Mouse (Mus musculus) gastrocnemius, adult 8-10 months (tissue): ENCODE results near the gene Lamc3. TPM values are rescaled to one million over a fixed set of nuclear protein-coding genes. Genes with fewer than 3 reads are reported as not detected.
A peak's percentile ranks its signal among the peaks of the same experiment; 100 is the strongest.

Experiments used
- DNase-seq, 2 experiments: peaks; one replicate each; pipeline ENCODE4 v3.0.0; 2022; ENCODE audit warnings: low spot score in 2 of 2
- total RNA-seq, 4 experiments: library from RNA; stranded (reverse); gene quantifications; 2 replicates each; pipeline ENCODE4 v1.2.4; 2022

Gene Lamc3
- total RNA-seq, 4 experiments from 2014 or later, result 0.07 to 0.67 (median 0.30) TPM

GRCm38 (mm10) chr2:31974141-31974808 is 87.2 kb downstream of the Lamc3 start, which contains the start of gene Nup214:
TSS of gene Nup214 (plus strand) at chr2:31974436.
- DNase-seq, result peak; percentile 97 to 98

DNA sequence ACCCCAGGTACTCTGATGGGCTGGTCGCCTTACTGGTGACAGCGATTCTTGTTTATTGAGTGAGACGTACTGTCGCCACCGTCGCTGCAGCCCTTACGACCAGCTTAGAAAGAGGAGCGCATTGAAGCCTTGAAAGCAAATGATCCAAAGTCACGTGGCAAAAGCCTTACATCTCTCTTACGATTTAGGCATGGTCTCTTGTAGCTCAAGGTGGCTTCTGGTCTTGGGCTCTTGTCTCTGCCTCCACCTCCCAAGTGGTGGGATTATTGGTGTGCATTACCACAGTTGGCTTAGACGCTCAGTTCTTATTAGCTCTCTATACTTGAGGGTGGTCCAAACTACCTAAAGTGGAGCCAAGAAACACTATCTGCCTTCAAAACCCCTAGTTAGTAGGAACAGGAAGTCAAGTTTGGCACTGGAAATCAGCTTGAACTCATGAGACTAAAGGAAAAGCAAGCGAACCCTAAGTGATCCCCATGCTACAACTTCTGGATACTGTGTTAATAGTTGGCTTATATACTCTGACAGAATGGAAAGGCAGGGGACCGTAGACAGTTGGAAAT is 87.8 kb downstream of the Lamc3 start:
- no peak for DNase-seq

DNA sequence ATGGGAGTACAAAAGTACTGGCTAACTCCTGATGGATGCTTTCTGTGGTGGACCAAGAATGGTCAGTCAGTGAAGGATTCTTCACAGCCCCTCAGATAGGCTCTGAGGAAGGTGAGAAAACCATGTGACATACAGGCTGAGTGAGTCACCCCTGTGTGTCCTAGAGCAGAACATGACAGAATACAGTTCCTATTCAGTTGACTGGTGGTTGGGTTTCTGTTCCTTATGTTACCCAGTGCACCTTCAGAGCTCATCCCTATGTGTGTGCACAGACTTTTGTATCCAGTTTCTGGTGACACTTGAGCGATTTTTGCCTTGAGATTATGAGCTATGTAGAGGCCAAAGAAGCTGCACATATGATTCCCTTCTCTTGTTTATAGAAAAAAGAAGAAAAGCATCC is 100.7 kb downstream of the Lamc3 start:
- no peak for DNase-seq

DNA sequence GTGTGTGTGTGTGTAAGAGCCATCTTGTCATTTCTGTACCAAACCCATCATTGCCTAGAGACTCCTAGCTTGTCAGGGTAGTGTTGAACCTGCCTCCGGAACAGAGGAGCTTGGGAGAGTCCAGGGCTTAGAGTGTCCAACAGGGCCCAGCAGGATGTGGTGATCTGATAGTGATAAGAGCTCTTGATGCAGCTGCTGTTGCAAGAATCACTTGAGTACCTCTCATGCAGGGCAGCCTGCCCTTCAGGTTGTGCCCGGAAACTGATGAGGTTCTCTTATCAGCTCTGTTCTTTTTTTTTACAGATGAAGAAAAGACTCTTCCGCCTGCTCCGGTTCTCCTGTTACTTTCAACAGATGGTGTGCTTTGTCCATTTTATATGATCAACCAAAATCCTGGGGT is 103.9 kb downstream of the Lamc3 start:
- no peak for DNase-seq

- DNase-seq, result no peak
These were observed 107.8 kb downstream of the Lamc3 start for GRCm38 (mm10) chr2:31994896-31995295.

DNA sequence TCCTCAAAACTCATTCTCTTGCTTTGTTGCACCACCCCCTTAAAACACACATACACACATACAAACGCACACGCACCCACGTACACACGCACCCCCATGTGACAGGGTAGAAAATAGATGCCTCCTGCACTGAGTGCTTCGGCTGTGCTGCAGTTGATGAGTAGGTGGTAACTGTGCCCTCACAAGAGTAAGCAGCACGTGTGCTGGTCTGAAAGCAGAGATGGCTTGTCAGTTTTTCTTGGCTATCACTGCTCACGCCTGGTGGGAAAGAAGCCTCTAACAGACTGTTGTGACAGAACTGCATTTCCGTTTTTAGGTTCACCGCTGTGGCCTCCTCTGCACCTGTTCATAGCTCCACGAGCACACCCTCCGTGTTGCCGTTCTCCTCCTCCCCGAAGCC is 109.0 kb downstream of the Lamc3 start:
- DNase-seq, result no peak

Other genes starting within 250 kb of the Lamc3 start
- not detected for gene Prdm12, start 247.3 kb upstream of the Lamc3 start, total RNA-seq
- 10 to 100 TPM in 1 of 4 experiments, 1 to 10 TPM in 3; 7.0 to 10.4 (median 8.0) TPM for gene Exosc2, start 216.6 kb upstream of the Lamc3 start, total RNA-seq
- gene Abl1, start 198.9 kb upstream of the Lamc3 start, total RNA-seq, result 10 to 100 TPM; 24.3 to 33.7 (median 26.4) TPM
- not detected for gene Qrfp, start 76.7 kb upstream of the Lamc3 start, total RNA-seq
- gene Fibcd1, start 41.3 kb upstream of the Lamc3 start, total RNA-seq, result not detected
- 1 to 10 TPM; 1.3 to 3.7 (median 2.3) TPM for gene Aif1l, start 62.8 kb downstream of the Lamc3 start, total RNA-seq
- gene Nup214, start 87.1 kb downstream of the Lamc3 start, total RNA-seq, result 10 to 100 TPM; 16.0 to 20.5 (median 18.3) TPM
- 10 to 100 TPM; 10.8 to 17.5 (median 14.9) TPM for gene Fam78a, start 197.6 kb downstream of the Lamc3 start, total RNA-seq
- 100 to 1,000 TPM in 3 of 4 experiments, 10 to 100 TPM in 1; 99.5 to 130 (median 113) TPM for gene Plpp7, start 208.2 kb downstream of the Lamc3 start, total RNA-seq